Mouse (Mus musculus): ENCODE data around the gene Ifitm7. TPM values are rescaled to one million over a fixed set of nuclear protein-coding genes. Genes with fewer than 3 reads are reported as not detected.
"Not testable (repeated sequence)": the region's sequence is repeated elsewhere in the genome, so short reads cannot be mapped to it uniquely, and the experiment has no call there.

The Ifitm7 gene
- polyA plus RNA-seq, 1 experiment from 2014 or later: 0.74 TPM

DNA sequence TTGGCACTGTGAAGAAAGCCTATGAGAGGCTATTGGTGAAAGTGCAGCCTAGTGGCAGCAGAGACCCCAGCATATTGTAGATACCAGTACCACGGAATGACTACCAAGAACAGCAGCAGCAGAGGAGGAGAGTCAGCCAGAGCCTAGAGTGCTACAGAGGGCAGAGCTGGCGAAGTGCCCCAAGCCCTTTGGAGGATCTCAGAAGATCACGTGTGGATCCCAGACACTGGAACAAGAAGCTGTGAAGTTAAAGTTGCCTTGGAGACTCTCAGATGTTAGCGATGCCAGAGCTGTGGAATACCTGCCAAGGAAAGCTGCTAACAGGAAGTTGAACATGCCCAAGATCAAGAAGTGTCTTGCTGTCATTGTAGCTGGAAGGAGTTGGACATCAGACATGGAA is 18.6 kb upstream of the Ifitm7 start:
- ATAC-seq (ENCODE audit: low FRiP score): no peak
- Histone ChIP-seq H3K9me3 (replicated peaks) (no peaks in the 10 kb centered on the region), H3K27ac (replicated peaks) (no peak overlapping the region), H3K4me3 (replicated peaks) (no peak overlapping the region), H3K9ac (replicated peaks) (no peak overlapping the region), H3K36me3 (0 out of 2 replicates have a peak, but pooled peaks cover 7% of the 10 kb centered on the region), H3K4me2 (no peak overlapping the region), H3K27me3 (replicated peaks) (no peaks in the 10 kb centered on the region), H3K4me1 (peaks cover 8% of the 10 kb centered on the region)
- WGBS: 93% methylated on average over 4 of the region's 4 CpGs

DNA sequence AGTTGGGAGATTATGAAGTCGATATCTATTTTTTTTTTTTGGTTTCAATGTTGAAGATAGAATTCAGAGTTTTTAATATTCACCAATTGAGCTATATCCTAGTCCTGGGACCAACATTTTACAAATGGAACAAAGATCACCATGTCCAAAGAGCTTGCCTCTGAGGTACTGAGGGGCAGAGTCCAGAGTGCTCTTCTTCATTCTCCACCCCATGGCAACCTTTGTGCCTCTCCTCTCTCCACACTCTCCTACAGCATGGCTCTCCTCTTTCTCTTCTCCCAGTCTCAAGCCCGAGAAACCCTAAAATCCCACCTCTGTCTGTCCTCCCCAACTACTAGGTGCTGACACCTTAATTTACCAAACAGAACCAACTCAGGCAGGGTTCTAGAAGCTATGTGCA is 18.0 kb upstream of the Ifitm7 start:
- peaks cover 8% of the 10 kb centered on the region for H3K4me1 ChIP-seq
- H3K4me3 ChIP-seq (replicated peaks): no peak overlapping the region
- no peaks in the 10 kb centered on the region for H3K9me3 ChIP-seq (replicated peaks)
- H3K27ac ChIP-seq (replicated peaks): no peak overlapping the region
- no peak overlapping the region for H3K4me2 ChIP-seq
- no peak for ATAC-seq (ENCODE audit: low FRiP score)
- H3K9ac ChIP-seq (replicated peaks): no peak overlapping the region
- H3K36me3 ChIP-seq: 0 out of 2 replicates have a peak, but pooled peaks cover 6% of the 10 kb centered on the region
- 87% methylated on average over 2 of the region's 2 CpGs for WGBS
- H3K27me3 ChIP-seq (replicated peaks): no peaks in the 10 kb centered on the region

DNA sequence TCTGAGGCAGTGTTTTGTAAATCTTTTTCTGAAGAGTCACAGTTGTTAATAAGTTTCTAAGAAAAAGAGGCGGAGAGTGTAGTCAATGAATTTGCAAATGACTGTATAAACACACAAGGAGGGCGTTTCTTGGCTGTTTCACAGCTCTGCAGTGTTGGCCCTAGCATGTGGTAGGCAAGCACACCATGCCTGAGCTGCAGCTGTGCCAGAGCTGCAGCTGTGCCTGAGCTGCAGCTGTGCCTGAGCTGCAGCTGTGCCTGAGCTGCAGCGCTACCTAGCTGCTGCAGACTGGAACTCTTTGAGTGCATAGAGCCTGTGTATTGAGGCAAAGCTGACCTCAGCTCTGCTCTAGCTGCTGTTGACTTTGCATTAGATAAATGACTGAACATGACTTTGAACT is 17.5 kb upstream of the Ifitm7 start:
- H3K27me3 ChIP-seq (replicated peaks): no peaks in the 10 kb centered on the region
- no peak overlapping the region for H3K9ac ChIP-seq (replicated peaks)
- 0 out of 2 replicates have a peak, but pooled peaks cover under 1% of the 10 kb centered on the region for H3K36me3 ChIP-seq
- H3K9me3 ChIP-seq (replicated peaks): no peaks in the 10 kb centered on the region
- no peak overlapping the region for H3K4me2 ChIP-seq
- peaks cover 8% of the 10 kb centered on the region for H3K4me1 ChIP-seq
- no peak overlapping the region for H3K4me3 ChIP-seq (replicated peaks)
- WGBS: 24% methylated on average over 3 of the region's 3 CpGs
- H3K27ac ChIP-seq (replicated peaks): no peak overlapping the region
- peak; percentile 79 for ATAC-seq (ENCODE audit: low FRiP score)

DNA sequence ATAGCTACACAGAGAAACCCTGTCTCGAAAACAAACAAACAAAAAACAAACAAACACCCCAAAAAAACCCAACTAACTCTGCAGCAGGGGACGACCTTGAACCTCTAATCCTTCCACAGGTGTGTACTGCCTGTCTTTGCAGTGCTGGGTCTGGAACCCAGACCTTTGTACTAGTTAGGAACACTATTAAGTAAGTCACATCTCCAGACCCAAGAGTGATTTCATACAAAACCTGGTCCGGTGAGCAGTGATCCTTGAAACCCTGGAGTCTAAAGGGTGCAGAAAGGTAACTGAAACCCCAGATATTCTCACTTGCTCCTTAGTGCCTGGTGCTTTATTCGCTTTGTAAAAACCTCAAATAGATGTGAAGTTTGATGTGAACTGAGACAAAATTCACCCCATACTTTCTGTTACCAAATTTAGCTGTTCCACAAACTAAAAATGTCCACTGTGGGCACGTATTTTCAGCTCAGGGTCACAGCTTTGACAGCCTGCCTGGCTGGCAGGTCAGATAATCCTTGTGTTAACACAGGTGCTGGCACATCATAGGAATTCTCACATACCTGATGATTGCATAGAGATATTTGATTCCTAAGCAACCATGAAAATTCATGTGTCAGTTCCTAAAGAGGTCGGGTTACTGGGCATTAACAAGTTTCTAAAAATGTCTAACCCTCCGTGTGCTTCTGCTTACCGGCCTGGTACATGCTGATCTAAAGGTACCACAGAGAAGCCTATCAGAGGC is 16.9 kb upstream of the Ifitm7 start:
- no peaks in the 10 kb centered on the region for H3K9me3 ChIP-seq (replicated peaks)
- H3K4me2 ChIP-seq: no peak overlapping the region
- no peak overlapping the region for H3K27ac ChIP-seq (replicated peaks)
- ATAC-seq (ENCODE audit: low FRiP score): no peak
- H3K27me3 ChIP-seq (replicated peaks): no peaks in the 10 kb centered on the region
- 73% methylated on average over 8 of the region's 8 CpGs for WGBS
- no peak overlapping the region for H3K4me3 ChIP-seq (replicated peaks)
- H3K4me1 ChIP-seq: peaks cover 8% of the 10 kb centered on the region
- H3K9ac ChIP-seq (replicated peaks): no peak overlapping the region
- no peaks in the 10 kb centered on the region for H3K36me3 ChIP-seq

DNA sequence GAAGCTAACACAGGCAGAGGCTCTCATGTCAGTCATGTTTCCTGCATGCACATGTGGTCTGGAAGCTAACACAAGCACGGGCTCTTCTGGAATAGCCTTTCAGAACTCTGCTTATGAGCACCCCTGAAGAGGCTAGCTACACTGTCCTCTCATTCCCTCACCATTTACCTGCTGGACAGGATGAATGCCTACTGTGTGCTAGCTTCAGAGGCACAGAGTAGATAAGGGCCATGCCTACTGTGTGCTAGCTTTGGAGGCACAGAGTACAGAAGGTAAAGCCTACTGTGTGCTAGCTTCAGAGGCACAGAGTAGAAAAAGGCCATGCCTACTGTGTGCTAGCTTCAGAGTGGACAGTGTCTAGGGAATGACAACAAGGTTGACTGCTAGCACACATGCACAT is 7.8 kb upstream of the Ifitm7 start:
- Histone ChIP-seq H3K27me3 (replicated peaks) (no peaks in the 10 kb centered on the region), H3K4me2 (no peak overlapping the region), H3K27ac (replicated peaks) (no peak overlapping the region), H3K36me3 (0 out of 2 replicates have a peak, but pooled peaks cover 2% of the 10 kb centered on the region), H3K4me1 (peaks cover 4% of the 10 kb centered on the region; the same call in 1 of the 2 replicates), H3K9me3 (replicated peaks) (no peaks in the 10 kb centered on the region), H3K9ac (replicated peaks) (no peak overlapping the region), H3K4me3 (replicated peaks) (no peak overlapping the region)
- no peak for ATAC-seq (ENCODE audit: low FRiP score)
- WGBS: 88% methylated on average over 1 of the region's 1 CpGs

DNA sequence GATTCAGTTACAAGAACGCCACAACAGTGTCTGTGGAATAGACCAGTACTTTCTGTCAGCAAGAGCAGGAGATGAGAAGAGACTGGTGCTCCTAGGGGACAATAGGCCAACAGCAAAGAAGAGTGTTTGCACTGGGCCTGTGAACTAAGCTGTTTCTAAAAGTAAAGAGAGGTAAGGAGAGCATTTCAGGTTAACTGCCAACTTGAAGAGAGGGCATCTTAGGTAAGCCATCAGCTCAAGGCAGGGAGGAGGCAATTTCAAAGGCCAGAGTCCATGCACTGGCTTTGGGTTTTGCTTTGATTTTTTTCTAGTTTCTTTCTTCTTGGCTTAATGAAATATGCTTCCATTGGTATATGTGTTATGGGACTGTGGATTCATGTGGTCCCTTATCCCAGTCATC is 7.4 kb upstream of the Ifitm7 start:
- no peak overlapping the region for H3K4me2 ChIP-seq
- H3K9ac ChIP-seq (replicated peaks): no peak overlapping the region
- 95% methylated on average over 1 of the region's 1 CpGs for WGBS
- 0 out of 2 replicates have a peak, but pooled peaks cover 2% of the 10 kb centered on the region for H3K36me3 ChIP-seq
- H3K27me3 ChIP-seq (replicated peaks): no peaks in the 10 kb centered on the region
- ATAC-seq (ENCODE audit: low FRiP score): no peak
- no peaks in the 10 kb centered on the region for H3K9me3 ChIP-seq (replicated peaks)
- H3K4me3 ChIP-seq (replicated peaks): no peak overlapping the region
- peaks cover 8% of the 10 kb centered on the region for H3K4me1 ChIP-seq
- H3K27ac ChIP-seq (replicated peaks): no peak overlapping the region

DNA sequence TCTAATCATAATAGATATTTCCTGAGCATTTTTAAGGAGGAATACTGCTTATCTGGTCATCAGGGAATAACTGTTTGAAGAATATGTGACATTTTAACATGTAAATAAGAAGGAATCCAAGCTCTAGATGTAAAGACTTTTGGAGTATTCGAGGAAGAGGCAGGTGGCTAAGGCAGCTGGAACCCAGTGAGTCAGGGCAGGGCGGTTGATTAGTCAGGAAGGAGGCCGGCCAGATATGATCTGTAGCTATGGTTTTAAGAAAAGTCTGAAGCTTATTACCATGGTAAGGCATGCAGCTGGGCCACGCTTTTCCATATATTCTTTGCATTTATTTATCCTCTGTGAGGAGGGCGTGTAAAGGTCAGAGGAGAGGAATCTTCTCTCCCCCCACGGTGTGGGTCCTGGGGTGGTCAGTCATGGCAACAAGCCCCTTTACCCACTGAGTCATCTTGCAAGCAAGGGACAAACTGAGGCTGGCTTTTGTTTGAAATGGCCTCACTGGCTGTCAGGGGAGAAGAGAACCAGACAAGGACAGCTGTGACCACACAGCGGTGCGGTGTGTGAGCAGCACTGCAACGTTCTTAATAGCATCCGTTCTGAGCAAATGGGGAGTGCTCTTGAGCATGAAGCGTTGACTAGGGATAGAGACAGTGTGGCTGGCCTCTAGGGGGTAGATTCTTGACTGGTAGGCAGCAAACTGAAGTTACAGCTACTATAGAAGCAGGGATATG is 6.0 kb upstream of the Ifitm7 start:
- no peaks in the 10 kb centered on the region for H3K9me3 ChIP-seq (replicated peaks)
- no peak overlapping the region for H3K4me2 ChIP-seq
- H3K4me1 ChIP-seq: peaks cover 20% of the 10 kb centered on the region
- no peak overlapping the region; the same call in 1 of the 2 replicates for H3K27ac ChIP-seq (replicated peaks)
- 0 out of 2 replicates have a peak, but pooled peaks cover 2% of the 10 kb centered on the region for H3K36me3 ChIP-seq
- WGBS: 82% methylated on average over 11 of the region's 11 CpGs
- H3K9ac ChIP-seq (replicated peaks): no peak overlapping the region
- H3K27me3 ChIP-seq (replicated peaks): no peaks in the 10 kb centered on the region
- no peak for ATAC-seq (ENCODE audit: low FRiP score)
- no peak overlapping the region for H3K4me3 ChIP-seq (replicated peaks)

DNA sequence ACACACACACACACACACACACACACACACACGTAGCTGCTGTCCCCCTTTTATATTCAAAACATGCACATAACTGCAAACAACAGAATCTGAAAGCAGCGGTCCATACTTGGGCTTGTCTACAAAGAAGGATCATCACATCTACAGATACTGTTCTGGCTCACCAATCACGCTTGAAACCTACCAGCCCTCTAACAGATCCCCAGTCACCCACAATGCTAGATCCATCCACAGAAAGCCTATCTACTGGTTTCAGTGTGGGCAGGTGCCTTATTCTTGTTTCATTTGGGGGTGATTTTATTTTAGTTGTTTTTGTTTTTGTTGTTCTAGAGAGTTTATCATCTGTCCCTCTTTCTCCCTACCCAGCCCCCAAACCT is 503 bp downstream of the Ifitm7 start:
- Histone ChIP-seq H3K36me3 (no peaks in the 10 kb centered on the region), H3K4me2 (peak overlapping the region; percentile 67), H3K27ac (replicated peaks) (peak overlapping the region; percentile 94), H3K9me3 (replicated peaks) (no peaks in the 10 kb centered on the region), H3K4me3 (replicated peaks) (peak overlapping the region; percentile 76), H3K9ac (replicated peaks) (peak overlapping the region; percentile 84), H3K27me3 (replicated peaks) (no peaks in the 10 kb centered on the region), H3K4me1 (peaks cover 19% of the 10 kb centered on the region)
- peak; percentile 79 for ATAC-seq (ENCODE audit: low FRiP score)
- 38% methylated on average over 3 of the region's 3 CpGs for WGBS

DNA sequence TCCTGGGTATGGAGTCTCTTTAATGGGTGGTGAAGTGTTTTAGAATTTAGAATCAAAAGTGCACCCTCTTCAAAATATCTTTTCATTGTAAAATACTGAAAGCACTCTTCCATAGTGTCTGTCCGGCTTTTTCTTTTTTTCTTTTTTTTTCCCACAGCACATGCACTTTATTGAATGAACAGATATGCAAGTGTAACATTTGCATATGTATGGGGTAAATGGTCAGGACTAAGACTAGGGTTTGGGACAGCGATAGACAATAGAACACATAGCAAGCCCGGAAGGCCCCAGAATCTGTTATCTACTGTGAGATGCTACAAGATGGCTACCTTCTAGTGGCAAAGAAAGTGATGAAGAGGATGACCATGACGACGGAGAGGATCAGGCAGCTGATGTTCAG is 3.5 kb downstream of the Ifitm7 start:
- Histone ChIP-seq H3K27me3 (replicated peaks) (no peaks in the 10 kb centered on the region), H3K9me3 (replicated peaks) (no peaks in the 10 kb centered on the region), H3K27ac (replicated peaks) (no peak overlapping the region), H3K4me3 (replicated peaks) (no peak overlapping the region), H3K4me2 (no peak overlapping the region), H3K4me1 (peaks cover 6% of the 10 kb centered on the region), H3K9ac (replicated peaks) (no peak overlapping the region), H3K36me3 (no peaks in the 10 kb centered on the region)
- ATAC-seq (ENCODE audit: low FRiP score): no peak
- WGBS: 81% methylated on average over 5 of the region's 5 CpGs

DNA sequence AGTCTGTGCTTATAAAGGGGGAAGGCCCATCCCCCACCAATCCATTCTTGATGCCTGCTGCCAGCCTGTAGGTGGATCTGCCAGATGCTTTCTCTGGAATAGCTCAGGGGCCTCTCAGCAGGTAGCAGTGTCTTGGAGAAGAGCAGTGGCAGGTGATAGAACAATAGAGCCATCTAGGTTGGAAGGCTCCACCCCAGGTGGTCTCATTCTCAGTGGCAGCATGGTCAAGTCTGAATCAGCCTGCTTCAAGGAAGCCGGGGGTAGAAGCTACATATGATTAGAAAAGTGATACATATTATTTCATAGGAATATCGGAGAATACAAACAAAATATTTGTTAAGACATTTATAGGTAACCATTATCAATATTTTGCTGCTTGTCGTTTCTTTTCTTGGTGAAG is 5.0 kb downstream of the Ifitm7 start:
- not testable (repeated sequence) for H3K9ac ChIP-seq (replicated peaks); H3K27me3 ChIP-seq (replicated peaks); H3K4me2 ChIP-seq; H3K4me1 ChIP-seq; H3K9me3 ChIP-seq (replicated peaks); H3K36me3 ChIP-seq; H3K27ac ChIP-seq (replicated peaks); ATAC-seq (ENCODE audit: low FRiP score); H3K4me3 ChIP-seq (replicated peaks)
- WGBS: 73% methylated on average over 3 of the region's 3 CpGs

DNA sequence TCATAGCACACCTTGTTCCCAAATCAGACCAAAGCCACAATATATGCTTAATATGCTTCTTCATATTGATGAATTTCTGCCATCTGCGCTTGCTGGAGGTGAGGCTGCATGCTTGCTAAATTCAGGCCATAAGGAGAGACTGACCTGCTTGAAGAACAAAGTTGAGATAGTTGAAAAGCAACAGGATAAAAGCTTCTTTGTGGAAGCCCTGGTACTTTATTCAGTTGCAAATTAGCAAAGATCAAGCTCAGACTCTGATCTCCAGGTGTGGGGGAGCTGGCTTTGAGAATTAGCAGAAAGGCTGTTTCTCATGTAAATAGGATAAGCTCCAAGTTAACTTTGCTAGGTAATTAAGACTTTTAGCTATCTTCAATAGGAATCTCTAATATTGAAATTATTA is 9.7 kb downstream of the Ifitm7 start:
- not testable (repeated sequence) for H3K4me3 ChIP-seq (replicated peaks); H3K9ac ChIP-seq (replicated peaks); H3K36me3 ChIP-seq; H3K27me3 ChIP-seq (replicated peaks); H3K27ac ChIP-seq (replicated peaks); H3K4me1 ChIP-seq; H3K9me3 ChIP-seq (replicated peaks); ATAC-seq (ENCODE audit: low FRiP score); H3K4me2 ChIP-seq
- 60% methylated on average over 1 of the region's 1 CpGs for WGBS

DNA sequence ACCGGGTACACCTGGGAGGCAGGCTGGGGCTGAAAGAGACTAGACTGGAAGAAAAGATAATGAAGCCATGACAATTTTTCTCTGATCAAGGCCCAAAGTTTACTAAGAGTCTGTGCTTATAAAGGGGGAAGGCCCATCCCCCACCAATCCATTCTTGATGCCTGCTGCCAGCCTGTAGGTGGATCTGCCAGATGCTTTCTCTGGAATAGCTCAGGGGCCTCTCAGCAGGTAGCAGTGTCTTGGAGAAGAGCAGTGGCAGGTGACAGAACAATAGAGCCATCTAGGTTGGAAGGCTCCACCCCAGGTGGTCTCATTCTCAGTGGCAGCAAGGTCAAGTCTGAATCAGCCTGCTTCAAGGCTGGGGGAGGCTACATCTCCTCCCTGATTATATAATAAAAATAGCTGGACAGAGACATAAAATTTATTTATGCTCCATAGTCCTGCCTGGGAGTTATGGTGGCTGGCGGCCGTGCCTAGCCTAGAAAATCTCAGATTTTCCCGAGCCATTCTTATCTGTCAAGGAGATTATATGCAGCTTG is 10.3 kb downstream of the Ifitm7 start:
- WGBS: 78% methylated on average over 4 of the region's 4 CpGs
- H3K9ac ChIP-seq (replicated peaks); H3K9me3 ChIP-seq (replicated peaks); H3K4me3 ChIP-seq (replicated peaks); ATAC-seq (ENCODE audit: low FRiP score); H3K4me2 ChIP-seq; H3K4me1 ChIP-seq; H3K27ac ChIP-seq (replicated peaks); H3K27me3 ChIP-seq (replicated peaks); H3K36me3 ChIP-seq: not testable (repeated sequence)

Measured in neural tube, embryonic 15.5 days (tissue).